Mouse (Mus musculus) embryo, embryonic 11 days (tissue): ENCODE data around the gene Prokr2.

Source experiments
- DNase-seq: peaks from one replicate; pipeline ENCODE4 v3.0.0-alpha.2; 2015

Gene Prokr2

DNA sequence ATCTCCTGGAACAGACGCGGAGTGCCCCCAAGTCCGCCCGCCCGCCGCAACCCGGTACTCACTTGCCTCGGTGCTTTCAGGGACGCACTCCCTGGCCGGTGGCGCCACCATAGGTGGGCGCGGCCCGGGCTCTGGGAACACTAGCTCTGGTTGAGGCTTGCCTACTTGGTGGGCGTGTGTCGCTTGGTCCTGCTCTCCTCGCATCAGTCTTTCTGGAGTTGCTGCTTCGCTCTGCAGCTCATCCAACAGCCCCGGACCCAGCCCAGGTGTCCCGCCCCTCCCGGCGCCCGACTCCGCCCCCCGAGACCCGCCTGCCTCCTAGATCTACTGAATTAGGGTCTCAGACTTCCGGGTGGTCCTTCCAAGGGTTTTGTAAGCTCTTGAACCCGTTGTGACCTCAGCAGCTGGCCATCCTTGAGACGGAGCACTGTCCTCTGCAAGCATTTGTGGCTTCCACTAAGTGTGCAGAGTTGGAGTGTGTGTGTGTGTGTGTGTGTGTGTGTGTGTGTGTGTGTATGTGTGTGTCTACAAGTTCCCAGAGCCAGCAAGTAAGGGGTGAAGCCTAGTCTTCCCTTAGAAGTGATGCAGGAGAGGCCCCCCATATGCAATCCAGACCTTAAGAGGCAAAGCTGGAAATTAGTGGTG is at the start of gene Prokr2:
TSS of gene Prokr2 (minus strand) at position 254 of the 645 bp plus-strand sequence.
- peak; percentile 69 for DNase-seq

DNA sequence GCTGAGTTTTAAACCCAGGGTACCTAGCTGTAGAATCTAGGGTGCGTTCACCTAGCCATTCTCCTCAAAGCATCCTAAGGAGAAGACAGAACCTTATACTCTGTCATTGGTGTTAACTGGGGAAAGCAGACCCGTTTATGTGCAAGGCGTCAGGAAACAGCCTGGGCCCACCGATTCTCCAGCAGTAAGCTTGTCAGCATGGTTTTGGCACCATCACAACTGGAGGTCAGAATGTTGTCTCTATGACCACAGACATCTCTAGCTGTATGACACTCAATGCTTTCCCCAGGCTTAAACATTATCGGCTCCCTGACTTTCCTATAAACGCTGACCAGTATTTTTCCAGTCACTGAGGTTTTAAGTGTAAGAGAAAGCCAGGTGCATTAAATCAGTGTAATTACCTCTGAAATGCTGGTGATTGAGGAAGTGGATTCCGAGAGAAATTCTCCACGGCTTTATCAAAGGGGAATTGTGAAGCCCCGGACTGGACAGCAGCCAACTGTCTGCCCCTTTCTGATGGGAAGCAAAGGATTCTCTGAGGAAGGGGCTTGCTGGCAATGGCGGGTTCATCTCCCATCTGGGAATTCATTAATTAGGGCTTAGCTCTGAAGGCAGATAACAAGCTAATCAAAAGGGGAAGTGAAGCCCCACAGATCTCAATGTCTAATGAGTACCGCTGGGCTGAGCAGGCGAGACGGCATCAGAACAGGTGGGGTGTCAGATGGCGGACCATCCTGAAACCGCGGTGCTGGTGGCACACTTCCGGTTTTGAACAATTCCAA is 42.1 kb upstream of the Prokr2 start:
- DNase-seq: peak; percentile 14

DNA sequence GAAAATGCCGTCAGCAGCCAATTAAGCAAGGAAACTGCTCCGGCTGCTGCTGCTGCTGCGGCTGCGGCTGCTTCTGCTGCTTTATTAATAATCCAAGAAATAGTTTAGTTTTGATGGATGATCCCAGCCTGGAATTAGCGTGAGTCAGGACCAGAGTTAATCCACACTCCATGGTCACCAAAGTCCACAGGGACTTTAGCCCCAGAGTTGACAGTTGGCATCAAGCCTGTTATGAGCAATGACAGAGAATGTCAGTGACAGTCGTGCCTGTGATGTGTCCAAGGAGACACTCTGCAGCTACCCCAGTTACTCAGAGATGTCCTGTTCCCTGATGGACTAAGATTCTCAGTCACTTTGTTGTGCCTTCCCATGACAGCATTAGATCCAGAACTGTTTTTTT is 40.3 kb upstream of the Prokr2 start:
- DNase-seq: no peak

DNA sequence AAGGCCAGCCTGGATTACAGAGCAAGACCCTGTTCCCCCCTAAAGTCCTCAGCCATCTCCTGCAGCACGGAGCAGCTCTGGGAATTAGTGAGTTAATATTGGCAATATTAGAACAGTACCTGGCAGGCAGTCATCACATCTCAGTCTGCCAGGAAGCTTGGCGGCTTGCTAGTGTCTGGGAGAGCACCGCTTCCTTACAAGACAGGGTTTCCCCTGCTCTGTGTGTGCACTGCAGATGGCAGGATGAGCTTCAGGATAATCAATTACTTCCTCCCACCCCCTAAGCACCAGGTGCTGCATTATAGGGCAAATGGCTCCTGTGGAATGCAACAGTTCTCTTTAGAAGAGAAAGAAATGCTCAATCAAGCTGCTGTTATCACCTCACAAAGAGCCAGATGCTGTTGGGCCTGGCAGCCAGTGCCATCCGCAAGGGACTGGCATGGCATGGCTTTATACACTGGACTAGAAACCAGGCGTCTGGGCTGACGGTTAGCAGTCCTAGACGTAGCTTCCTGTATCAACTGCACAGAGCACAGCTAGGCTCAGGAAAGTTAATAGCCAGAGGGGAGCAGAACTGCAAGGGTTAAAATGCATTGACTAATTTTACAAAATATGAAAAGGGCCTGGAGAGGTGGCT is 38.3 kb upstream of the Prokr2 start:
- DNase-seq: no peak

DNA sequence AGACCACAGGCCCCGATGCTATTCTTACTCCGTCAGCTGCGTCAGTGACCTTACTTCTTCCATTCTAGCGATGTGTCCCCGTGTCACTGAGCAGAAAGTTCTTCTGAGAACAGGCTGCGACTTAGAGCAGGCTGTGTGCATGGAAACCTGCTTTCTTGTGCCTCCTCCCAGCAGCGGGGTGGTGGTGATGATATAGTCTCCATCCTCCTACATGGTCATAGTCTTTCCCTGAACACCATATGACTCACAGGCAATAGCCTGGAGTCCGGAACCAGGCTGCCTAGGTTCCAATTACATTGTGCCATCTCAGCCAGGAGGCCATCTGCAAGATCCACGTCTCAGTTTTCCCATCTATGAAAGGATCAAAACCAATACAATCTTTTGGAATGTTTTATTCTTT is 37.6 kb upstream of the Prokr2 start:
- no peak for DNase-seq

DNA sequence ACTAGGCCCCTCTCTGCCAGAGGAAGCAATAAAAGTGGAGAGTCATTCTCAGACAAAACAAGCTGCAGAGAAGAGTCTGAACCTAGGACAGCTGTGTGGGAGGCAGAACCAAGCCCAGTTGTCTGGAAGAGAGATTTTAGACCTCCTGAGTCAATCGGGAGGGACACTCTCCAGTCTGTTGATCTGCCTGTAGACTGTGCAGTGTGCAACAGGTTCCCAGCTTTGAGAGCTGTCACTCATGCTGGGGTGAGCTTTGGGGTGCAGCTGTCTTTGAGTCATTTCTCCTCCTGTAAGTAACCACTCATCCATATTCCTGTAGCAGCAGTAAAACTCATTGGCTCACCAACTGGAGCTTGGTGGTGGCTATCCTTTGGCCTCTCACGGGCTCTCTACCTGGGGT is 33.2 kb upstream of the Prokr2 start:
- DNase-seq: no peak

DNA sequence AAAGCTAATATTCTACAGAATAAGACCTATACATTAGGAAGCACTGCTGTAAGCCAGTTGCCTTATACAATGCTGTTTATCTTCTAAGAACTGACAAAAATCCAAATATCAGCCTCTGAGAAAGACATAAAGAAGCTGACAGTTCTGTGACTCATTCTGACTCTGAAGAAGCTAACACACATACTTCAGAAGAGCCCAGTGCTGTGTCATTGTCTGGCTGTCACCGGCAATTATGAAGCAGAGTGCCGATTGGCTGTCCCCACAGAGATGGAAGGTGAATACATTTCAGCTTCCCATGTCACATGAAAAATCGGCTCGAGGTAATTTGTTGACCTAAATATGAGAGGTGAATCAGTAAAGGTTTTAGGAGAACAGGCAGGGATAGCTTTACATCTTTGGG is 24.9 kb upstream of the Prokr2 start:
- DNase-seq: no peak

DNA sequence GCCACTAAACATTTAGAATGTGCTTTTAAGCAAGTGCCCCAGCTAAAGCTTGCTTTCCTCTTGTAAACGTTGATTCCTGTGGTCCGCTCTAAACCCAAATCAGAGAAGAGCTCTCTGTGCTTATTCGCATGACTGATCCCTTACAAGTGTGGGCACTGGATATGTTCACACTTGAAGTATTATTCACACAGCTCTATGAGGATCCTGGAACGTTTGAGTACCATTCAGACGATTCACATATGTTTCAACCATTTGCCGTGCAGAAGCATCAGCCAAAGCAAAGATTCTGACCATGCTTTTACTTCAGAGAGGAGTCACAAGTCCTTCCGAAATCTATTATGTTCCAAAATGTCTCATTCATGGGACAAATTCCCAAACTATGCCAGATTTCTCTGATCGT is 12.9 kb upstream of the Prokr2 start:
- DNase-seq: no peak

DNA sequence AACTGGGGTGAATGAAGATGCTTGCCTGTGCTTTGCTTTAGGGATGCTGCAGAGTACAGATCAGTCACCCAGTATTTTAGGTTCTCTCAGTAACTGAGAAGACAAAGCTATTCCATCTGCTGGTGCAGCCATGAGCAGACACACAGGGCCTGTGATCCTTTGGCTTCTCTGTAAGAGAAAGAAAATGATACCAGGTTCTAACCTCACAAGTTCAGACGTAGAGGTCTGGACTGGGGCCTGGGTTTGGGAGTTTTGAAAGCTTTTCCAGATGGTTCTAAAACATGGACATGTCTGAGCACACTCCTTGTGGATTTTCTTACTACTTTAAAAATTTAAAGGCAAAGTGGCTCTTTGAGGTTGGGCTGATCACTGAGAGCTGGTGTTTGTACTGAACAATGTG is 10.5 kb upstream of the Prokr2 start:
- DNase-seq: no peak

DNA sequence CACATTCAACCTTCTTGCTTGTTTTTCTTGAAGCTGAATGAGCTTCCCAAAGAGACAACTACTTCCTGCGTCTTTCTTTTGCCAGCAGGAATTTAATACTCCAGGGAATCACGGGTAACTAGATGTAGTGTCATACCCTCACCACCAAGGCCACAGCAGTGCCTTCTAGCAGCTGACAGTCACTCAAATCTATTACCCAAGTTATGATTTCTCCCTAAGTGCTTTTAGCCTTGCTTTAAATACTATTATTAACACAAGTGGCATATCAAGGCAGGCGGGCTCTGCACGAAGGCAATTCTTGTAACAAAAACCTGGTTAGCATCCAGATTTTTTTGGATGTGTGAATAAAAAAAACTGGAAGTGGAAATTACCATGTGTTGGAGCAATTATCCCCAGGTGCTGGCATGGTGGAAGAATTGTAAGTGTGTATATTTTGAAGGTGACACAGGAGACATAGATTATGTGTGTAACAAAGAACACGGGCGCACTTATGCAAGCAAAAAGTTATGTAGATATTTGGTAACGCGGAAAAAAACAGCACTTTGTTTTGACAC is 5.4 kb upstream of the Prokr2 start:
- no peak for DNase-seq

DNA sequence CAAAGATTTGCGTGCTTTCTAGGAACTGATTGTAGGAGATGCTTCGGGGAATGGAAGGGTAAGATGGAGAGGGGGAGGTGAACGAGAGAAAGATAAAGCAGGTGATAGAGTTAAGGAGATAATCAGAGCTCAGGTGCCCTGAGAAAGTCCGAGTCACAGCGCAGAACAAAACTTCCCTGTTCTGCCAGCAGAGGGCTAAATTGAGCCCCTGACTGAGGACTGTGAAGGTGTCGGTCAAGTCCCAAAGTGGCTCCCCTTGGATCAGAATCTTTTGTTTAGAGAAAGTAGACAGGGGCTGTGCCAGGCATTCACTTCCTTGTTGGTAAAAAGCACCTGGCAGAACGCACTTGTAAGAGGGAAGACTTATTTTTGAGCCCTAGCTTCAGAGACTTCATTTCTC is 4.3 kb upstream of the Prokr2 start:
- peak; percentile 51 for DNase-seq

DNA sequence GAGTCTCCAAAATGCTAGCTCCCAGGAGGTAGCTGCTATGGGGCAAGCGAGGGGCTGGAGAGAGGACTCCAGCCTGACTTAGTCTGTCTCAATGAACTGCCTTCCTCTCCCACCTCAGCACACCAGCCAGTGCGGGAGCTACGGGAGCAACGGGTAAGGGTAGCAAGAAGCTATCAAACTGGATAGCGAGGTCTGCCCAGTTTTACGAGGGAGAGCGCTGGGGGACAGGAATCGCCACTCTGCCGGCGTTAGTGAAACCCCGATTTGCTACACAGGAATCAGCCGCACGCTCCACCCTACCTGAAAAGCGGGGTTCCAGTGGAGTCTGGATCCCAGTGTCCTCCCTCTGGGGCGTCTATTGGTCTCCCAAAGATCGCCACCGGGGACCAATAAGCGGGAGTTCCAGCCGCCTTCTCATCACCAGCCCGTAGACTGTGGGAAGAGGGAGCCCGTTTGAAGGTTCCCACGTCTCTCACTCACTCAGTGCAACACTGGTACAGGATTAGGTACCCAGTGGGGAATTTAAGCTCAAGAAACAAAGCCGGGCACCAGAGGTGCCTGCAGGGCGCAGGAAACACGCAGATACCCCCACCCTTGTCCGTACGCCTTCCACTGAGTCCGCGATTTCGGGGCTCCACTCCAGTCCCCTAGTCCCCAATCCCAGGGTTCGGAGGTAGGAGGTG is 595 bp downstream of the Prokr2 start:
- peak; percentile 51 for DNase-seq

DNA sequence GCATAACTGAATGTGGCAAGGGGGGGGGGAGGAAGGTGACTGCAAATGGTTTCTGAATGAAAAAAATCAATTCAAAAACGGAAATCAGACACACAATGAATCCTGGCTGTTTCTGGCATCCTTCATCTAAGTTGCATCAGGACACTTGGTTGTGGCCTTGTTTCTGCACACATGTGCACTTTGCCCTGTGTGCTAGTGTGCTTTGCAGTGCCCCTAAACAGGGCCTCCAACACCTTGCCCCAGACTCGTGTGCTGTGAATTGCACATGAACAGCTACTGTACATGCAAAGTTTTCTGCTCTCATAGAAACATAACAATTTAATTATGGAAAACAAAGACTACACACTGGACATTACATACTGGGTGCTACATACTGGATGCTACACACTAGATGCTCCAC is 2.9 kb downstream of the Prokr2 start:
- DNase-seq: no peak

DNA sequence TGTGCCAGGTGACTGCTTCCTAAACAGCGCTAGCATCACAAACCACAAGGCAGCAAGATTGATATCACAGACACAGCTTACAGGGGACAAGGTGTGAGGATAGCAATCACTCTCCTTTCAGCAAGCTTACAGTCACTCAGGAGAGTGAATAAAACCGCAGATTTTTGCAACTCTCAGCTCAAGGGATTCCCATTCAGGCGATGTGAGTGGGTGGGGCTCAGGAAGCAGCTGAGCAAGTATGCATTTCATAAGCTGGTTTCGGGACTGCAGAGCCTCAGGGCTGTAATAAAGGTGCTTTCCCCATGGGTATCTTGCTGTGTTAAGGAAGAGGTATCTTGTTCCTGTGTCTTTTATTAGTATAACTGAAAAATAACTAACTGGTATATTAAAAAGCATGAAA is 5.6 kb downstream of the Prokr2 start:
- DNase-seq: no peak

DNA sequence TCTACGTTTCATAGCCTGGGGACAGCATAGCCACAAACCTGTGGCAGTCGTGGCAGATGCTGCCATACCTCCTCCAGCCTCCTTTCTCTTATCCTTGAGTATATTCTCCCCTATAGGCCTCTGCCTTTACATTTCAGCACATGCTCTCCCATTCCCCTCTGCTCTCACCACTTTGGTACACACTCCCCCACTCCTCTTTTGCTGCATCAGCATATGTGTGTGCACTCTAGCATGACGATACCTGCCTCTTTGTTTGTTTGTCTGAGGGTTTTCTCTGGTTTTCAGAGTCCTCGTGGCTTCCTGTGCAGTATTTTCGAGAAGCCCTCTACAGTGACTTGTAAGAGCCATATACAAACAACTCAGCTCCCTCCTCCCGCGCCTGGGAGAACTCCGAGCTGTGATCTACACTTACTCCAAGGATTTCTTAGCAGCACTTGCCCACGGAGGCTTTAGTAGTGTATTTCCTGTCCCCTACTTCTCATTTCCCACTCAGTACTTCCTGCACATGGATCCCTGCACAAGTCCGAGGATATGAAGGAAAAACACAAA is 6.6 kb downstream of the Prokr2 start:
- DNase-seq: no peak

DNA sequence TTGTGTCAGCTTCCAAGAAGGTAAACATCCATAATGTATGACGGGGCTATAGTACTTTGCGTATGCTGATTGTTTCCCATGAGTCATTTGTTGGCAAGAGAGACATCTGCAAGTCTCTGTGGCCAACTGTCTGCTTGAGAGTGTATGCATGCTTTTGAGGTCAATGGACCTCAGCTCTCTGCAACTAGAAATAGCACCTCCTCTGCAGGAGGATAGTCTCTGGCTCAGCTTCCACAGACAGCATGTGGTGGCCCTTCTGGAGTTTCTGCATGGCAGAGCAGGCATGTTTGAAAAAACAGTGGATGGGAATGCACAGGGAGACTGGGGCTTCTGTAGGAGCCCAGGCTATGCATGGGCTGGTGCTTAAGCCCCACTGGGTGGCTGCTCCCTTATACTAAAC is 7.8 kb downstream of the Prokr2 start:
- DNase-seq: no peak

DNA sequence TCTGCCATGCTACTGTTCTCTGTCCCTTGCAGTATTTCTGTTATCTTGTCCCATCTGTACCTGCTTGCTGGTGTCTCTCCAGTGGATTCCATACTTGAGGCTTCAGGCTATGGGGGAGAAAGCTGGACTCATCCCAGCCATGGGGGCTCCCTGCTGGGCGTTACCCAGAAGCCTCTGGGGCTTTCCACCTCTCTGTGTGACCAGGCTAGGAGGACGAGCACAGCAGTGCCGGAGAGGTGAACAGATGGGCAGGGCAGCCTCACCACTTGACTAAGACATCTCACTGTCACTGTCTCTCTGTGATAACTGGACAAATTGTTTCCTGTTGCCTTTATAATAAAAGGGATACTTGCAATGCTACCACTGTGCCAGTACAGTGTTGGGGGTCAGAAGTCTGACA is 9.5 kb downstream of the Prokr2 start:
- DNase-seq: no peak

DNA sequence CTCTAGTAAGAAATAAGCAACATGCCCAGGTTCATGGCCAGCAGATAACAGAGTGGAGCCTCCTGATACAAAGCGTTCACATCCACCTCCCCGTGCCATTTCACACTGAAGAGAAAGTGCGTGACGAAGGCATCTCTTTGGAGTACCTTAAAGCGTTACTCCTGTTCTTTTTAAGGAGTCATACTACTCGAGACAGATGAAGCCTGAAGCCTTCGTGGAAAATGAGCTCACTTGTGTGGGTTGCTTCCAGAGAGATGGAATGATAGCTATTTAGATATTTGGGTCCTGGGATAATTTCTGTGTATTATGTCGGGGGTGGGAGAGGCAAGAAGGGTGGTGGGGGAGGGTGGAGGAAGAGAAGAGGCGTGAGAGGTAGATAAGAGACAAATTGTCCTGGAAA is 10.1 kb downstream of the Prokr2 start:
- no peak for DNase-seq

DNA sequence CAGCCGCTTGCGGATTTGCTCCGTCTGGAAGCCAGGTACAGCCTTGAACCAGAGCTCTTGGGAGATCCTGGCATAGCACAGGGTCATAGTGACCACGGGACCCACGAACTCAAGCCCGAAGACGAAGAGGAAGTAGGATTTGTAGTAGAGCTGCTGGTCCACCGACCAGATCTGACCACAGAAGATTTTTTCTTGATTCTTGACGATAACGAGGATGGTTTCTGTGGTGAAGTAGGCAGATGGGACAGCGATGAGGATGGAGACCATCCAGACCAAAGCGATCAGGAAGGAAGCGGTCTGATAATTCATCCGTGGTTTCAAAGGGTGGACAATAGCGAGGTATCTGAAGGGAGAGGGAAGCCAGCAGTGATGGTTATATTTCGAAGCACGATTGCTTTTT is 11.5 kb downstream of the Prokr2 start:
- no peak for DNase-seq

DNA sequence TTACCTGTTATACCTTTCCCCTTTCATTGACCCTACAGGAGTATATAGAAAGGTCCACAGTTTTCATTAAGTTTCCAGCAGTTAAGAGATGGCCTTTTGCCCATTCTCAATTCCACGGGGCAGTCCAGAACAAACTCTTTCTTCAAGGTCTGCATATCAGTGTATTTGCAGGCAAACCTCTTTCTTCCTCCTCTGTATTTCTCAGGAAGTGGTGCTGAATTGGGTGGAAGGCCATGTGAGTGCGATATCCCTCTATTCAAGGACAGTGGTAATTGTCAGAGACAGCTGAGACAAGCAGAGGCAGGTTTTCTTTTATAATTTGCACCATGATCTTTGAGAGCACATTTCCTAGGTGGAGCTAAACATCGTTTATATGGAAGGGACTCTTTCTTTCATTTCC is 16.8 kb downstream of the Prokr2 start:
- DNase-seq: no peak

DNA sequence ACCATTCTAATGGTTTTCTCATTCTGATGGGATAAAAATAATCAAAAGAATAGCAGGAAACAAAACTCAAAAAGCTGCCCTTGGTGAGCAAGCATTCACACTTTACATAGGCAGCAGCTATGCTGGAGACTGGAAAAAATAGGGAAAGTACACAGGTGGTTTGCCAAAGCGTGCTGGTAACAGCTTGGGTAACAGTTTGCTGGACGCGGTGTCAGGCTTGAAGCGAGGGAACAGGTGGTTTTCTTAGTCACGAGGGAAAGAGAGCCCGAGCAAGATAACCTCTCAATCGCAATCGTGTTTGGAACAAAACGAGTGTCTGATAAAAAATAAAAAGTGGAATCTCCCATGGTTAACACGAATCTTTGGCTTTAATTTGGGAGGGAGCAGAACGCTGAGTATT is 41.4 kb downstream of the Prokr2 start:
- DNase-seq: no peak

DNA sequence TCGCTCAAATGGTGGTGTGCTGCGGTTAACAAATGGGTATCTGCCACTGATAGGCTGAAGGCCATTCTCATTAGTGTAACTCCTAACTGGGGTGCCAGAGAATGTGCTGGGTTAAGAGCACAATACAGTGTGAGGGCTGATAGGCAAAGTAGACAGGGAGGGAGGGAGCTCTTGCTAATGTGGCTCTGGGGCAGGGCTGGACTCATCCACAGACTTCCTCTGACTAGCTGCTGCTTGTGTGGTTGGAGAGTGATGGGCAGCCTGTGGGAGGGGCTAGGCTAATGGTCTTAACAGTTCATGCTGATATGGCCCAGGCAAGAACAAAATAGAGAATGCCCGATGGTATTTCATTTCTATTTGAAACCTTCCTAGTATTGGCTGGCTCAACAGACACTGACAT is 44.0 kb downstream of the Prokr2 start:
- no peak for DNase-seq

DNA sequence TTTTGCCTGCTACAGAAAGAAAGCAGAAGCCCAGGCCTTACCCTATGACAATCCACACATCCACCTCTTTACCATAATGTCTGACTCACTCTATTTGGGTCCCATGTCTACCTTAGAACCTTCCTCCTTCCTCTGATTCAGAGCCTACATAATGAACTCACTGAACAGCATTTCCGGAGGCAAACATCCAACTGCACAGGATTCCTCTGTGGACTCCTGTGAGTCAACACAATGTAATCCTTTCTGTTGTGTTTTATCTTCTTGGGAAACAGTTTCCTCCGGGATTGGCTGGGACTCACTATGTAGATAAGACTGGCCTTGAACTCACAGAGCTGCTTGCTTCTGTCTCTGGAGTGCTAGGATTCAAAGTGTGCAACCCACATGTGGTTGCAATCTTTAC is 44.9 kb downstream of the Prokr2 start:
- no peak for DNase-seq
